Mouse (Mus musculus): ENCODE measurements around the gene Kctd11. TPM values are rescaled to one million over a fixed set of nuclear protein-coding genes. Genes with fewer than 3 reads are reported as not detected.

The Kctd11 gene
- polyA plus RNA-seq, 1 experiment from 2014 or later, result 3.3 TPM

GRCm38 (mm10) chr11:69858113-69858998 is 22.9 kb downstream of the Kctd11 start, which contains the start of gene Tnk1:
Tnk1 (minus strand) TSS chr11:69858730.
- Histone ChIP-seq H3K4me3 (no peak within 1 kb of the TSS; the same call in 1 of the 2 replicates), H3K27ac (no peak within 1 kb of the TSS), H3K4me1 (replicated peaks) (peaks cover 15% of the 10 kb centered on the region), H3K27me3 (peaks cover 29% of the 10 kb centered on the region), H3K9ac (no peak within 1 kb of the TSS), H3K36me3 (no peaks in the 10 kb centered on the region), H3K4me2 (peak within 1 kb of the TSS; percentile 19; the same call in 1 of the 2 replicates), H3K9me3 (replicated peaks) (no peaks in the 10 kb centered on the region)
- no peak for ATAC-seq (replicated peaks; ENCODE audit: insufficient number of reproducible peaks, insufficient read depth, low FRiP score, low read depth)
- 23% methylated on average over 30 of the region's 30 CpGs for WGBS

DNA sequence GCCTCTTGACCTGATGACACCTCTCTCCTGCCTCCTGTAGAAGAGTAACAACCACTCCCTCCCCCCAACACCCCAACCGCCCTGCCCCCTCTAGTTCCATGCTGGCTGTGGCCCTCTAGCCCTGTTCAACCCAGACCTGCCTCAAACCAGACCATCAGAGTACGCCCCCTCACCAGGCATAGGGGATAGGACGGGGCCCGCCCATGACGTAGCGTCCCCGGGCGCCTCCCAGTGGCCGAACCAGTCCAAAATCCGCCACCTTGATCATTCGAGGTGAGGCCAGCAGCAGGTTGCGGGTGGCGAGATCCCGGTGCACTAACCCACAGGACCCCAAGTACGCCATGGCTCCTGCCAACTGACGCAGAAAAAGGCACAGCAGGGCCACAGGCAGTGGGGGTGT is 25.9 kb downstream of the Kctd11 start:
- H3K4me3 ChIP-seq, result no peak overlapping the region
- H3K36me3 ChIP-seq, result peaks cover 20% of the 10 kb centered on the region
- no peak overlapping the region for H3K27ac ChIP-seq
- ATAC-seq (replicated peaks; ENCODE audit: insufficient number of reproducible peaks, insufficient read depth, low FRiP score, low read depth), result peak; percentile 45; the same call in 1 of the 2 replicates
- no peak overlapping the region for H3K9ac ChIP-seq
- 20% methylated on average over 16 of the region's 16 CpGs for WGBS
- H3K4me1 ChIP-seq (replicated peaks), result peaks cover 24% of the 10 kb centered on the region
- no peaks in the 10 kb centered on the region for H3K9me3 ChIP-seq (replicated peaks)
- H3K27me3 ChIP-seq, result peaks cover 29% of the 10 kb centered on the region
- H3K4me2 ChIP-seq, result no peak overlapping the region

GRCm38 (mm10) chr11:69854680-69855079 is 26.5 kb downstream of the Kctd11 start:
- H3K9ac ChIP-seq, result no peak overlapping the region
- no peaks in the 10 kb centered on the region for H3K9me3 ChIP-seq (replicated peaks)
- H3K4me1 ChIP-seq (replicated peaks), result peaks cover 25% of the 10 kb centered on the region
- H3K4me3 ChIP-seq, result no peak overlapping the region
- WGBS, result 81% methylated on average over 10 of the region's 10 CpGs
- peaks cover 26% of the 10 kb centered on the region for H3K36me3 ChIP-seq
- H3K27ac ChIP-seq, result no peak overlapping the region
- peaks cover 26% of the 10 kb centered on the region for H3K27me3 ChIP-seq
- ATAC-seq (replicated peaks; ENCODE audit: insufficient number of reproducible peaks, insufficient read depth, low FRiP score, low read depth), result no peak
- H3K4me2 ChIP-seq, result no peak overlapping the region

GRCm38 (mm10) chr11:69853994-69854393 is 27.2 kb downstream of the Kctd11 start:
- Histone ChIP-seq H3K4me1 (replicated peaks) (peaks cover 25% of the 10 kb centered on the region), H3K27ac (no peak overlapping the region), H3K9ac (no peak overlapping the region), H3K4me2 (no peak overlapping the region), H3K36me3 (peaks cover 33% of the 10 kb centered on the region), H3K9me3 (replicated peaks) (no peaks in the 10 kb centered on the region), H3K27me3 (peaks cover 22% of the 10 kb centered on the region), H3K4me3 (no peak overlapping the region)
- 36% methylated on average over 7 of the region's 7 CpGs for WGBS
- peak; percentile 47; the same call in 1 of the 2 replicates for ATAC-seq (replicated peaks; ENCODE audit: insufficient number of reproducible peaks, insufficient read depth, low FRiP score, low read depth)

DNA sequence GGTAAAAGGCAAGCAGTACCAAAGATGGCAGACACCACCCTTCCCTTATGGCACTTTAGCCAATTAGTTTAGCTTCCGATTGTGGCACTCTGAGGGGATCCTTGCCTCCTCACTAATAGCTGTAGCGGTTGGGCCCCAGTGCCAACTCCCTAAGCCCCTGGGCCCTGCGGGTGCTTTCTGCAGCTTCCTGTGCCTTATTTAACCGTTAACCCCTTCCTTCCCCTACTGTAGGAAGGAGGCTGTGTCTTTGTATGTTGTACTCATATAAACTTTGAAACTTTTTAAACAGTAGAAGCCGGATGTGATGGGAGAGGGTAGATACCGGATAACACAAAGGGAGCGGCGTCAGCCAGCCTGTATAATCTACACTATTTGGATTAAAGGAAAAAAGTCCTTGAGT is 30.5 kb downstream of the Kctd11 start:
- no peak overlapping the region for H3K4me2 ChIP-seq
- no peak overlapping the region for H3K27ac ChIP-seq
- H3K9ac ChIP-seq, result no peak overlapping the region
- ATAC-seq (replicated peaks; ENCODE audit: insufficient number of reproducible peaks, insufficient read depth, low FRiP score, low read depth), result no peak
- no peaks in the 10 kb centered on the region for H3K9me3 ChIP-seq (replicated peaks)
- no peaks in the 10 kb centered on the region for H3K27me3 ChIP-seq
- H3K36me3 ChIP-seq, result peaks cover 43% of the 10 kb centered on the region
- peaks cover 40% of the 10 kb centered on the region for H3K4me1 ChIP-seq (replicated peaks)
- no peak overlapping the region for H3K4me3 ChIP-seq
- WGBS, result 75% methylated on average over 8 of the region's 8 CpGs

DNA sequence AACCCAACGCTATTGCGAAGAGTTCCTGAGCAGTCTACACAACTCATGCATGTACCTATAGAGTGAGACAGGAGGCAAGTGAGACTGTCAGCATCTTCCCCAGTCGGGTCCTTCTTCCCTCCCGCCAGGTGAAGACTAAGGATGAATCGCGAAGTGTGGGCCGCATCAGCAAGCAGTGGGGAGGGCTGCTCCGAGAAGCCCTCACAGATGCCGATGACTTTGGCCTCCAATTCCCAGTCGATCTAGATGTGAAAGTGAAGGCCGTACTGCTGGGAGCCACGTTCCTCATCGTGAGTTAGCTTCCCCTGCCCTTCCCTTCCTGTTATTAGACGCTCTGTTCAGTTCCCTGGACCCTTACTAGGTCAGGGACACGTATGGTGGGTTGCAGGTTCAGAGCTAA is 31.3 kb downstream of the Kctd11 start:
- ATAC-seq (replicated peaks; ENCODE audit: insufficient number of reproducible peaks, insufficient read depth, low FRiP score, low read depth), result no peak
- Histone ChIP-seq H3K4me3 (no peak overlapping the region), H3K36me3 (peaks cover 43% of the 10 kb centered on the region), H3K27ac (no peak overlapping the region), H3K9ac (no peak overlapping the region), H3K9me3 (replicated peaks) (no peaks in the 10 kb centered on the region), H3K4me2 (no peak overlapping the region), H3K27me3 (no peaks in the 10 kb centered on the region), H3K4me1 (replicated peaks) (peaks cover 41% of the 10 kb centered on the region)
- WGBS, result 92% methylated on average over 15 of the region's 15 CpGs

- Histone ChIP-seq H3K4me3 (no peak overlapping the region), H3K9ac (no peak overlapping the region), H3K4me1 (replicated peaks) (peaks cover 40% of the 10 kb centered on the region), H3K36me3 (peaks cover 43% of the 10 kb centered on the region), H3K9me3 (replicated peaks) (no peaks in the 10 kb centered on the region), H3K27me3 (no peaks in the 10 kb centered on the region), H3K4me2 (no peak overlapping the region), H3K27ac (peak overlapping the region; percentile 53; the same call in 1 of the 2 replicates)
- WGBS, result 79% methylated on average over 9 of the region's 9 CpGs
- ATAC-seq (replicated peaks; ENCODE audit: insufficient number of reproducible peaks, insufficient read depth, low FRiP score, low read depth), result no peak
These were observed 32.1 kb downstream of the Kctd11 start for GRCm38 (mm10) chr11:69849128-69849527.

DNA sequence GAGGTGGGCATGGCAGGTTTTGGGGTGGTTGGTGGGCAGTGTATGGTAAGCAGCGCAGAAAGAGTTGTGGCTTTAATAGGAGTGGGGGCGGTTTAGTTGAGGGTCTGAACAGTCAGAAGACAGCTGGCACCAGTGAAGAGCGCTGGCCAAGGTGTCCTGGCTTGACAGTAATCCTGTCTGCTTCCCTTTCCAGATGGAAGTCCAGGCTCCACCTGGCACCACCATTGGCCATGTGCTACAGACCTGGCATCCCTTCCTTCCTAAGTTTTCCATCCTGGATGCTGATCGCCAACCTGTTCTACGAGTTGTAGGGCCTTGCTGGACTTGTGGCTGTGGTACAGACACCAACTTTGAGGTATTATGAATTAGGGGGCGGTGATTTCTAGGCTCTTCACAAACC is 33.2 kb downstream of the Kctd11 start:
- Histone ChIP-seq H3K27ac (no peak overlapping the region), H3K9ac (peak overlapping the region; percentile 76; the same call in 1 of the 2 replicates)
- 94% methylated on average over 6 of the region's 6 CpGs for WGBS

GRCm38 (mm10) chr11:69846738-69847688 is 34.2 kb downstream of the Kctd11 start:
- peak overlapping the region; percentile 82 for H3K4me2 ChIP-seq
- H3K9ac ChIP-seq, result peak overlapping the region; percentile 76
- H3K4me1 ChIP-seq (replicated peaks), result peaks cover 29% of the 10 kb centered on the region
- H3K27ac ChIP-seq, result peak overlapping the region; percentile 97
- WGBS, result 11% methylated on average over 37 of the region's 37 CpGs
- H3K27me3 ChIP-seq, result no peaks in the 10 kb centered on the region
- ATAC-seq (replicated peaks; ENCODE audit: insufficient number of reproducible peaks, insufficient read depth, low FRiP score, low read depth), result peak; percentile 29
- H3K9me3 ChIP-seq (replicated peaks), result no peaks in the 10 kb centered on the region
- peaks cover 37% of the 10 kb centered on the region for H3K36me3 ChIP-seq
- H3K4me3 ChIP-seq, result peak overlapping the region; percentile 88

More for the DNA sequence above, 33.2 kb downstream of the Kctd11 start:
- H3K4me2 ChIP-seq, result peak overlapping the region; percentile 82
- ATAC-seq (replicated peaks; ENCODE audit: insufficient number of reproducible peaks, insufficient read depth, low FRiP score, low read depth), result no peak
- H3K4me1 ChIP-seq (replicated peaks), result peaks cover 30% of the 10 kb centered on the region
- no peaks in the 10 kb centered on the region for H3K27me3 ChIP-seq
- peaks cover 43% of the 10 kb centered on the region for H3K36me3 ChIP-seq
- H3K9me3 ChIP-seq (replicated peaks), result no peaks in the 10 kb centered on the region
- H3K4me3 ChIP-seq, result peak overlapping the region; percentile 88

GRCm38 (mm10) chr11:69846198-69846680 is 35.0 kb downstream of the Kctd11 start, which contains the start of gene Plscr3:
Plscr3 (plus strand) TSS chr11:69846376.
- Histone ChIP-seq H3K9me3 (replicated peaks) (no peaks in the 10 kb centered on the region), H3K9ac (peak within 1 kb of the TSS; percentile 76), H3K27me3 (no peaks in the 10 kb centered on the region), H3K4me1 (replicated peaks) (peaks cover 29% of the 10 kb centered on the region), H3K27ac (peak within 1 kb of the TSS; percentile 97), H3K4me3 (peak within 1 kb of the TSS; percentile 88), H3K36me3 (peaks cover 31% of the 10 kb centered on the region), H3K4me2 (peak within 1 kb of the TSS; percentile 82)
- ATAC-seq (replicated peaks; ENCODE audit: insufficient number of reproducible peaks, insufficient read depth, low FRiP score, low read depth), result peak; percentile 95
- under 1% methylated on average over 38 of the region's 38 CpGs for WGBS

DNA sequence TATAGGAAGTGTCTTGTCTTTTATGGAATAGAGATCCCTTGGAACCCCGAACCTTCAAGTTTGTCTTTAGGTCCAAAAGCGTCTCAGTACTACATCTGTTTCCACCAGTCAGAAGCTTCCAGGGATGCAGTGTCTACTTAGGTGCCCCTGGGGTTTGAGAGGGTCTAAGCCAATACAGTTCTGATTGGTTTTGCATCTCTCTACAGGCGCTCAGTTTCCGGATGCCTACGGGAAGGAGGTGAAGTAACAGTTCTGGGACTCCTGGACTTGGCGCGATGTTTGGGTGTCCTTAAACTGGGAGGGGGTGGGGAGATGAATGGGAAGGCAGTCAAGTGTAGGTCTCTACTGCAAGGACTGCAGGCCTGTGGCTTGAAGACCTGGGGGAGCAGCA is 42.5 kb downstream of the Kctd11 start:
- Histone ChIP-seq H3K4me1 (replicated peaks) (peaks cover 43% of the 10 kb centered on the region), H3K36me3 (no peaks in the 10 kb centered on the region), H3K4me3 (peak overlapping the region; percentile 72), H3K9me3 (replicated peaks) (no peaks in the 10 kb centered on the region), H3K27me3 (peaks cover 30% of the 10 kb centered on the region), H3K9ac (peak overlapping the region; percentile 73), H3K27ac (peak overlapping the region; percentile 85), H3K4me2 (peak overlapping the region; percentile 95)
- ATAC-seq (replicated peaks; ENCODE audit: insufficient number of reproducible peaks, insufficient read depth, low FRiP score, low read depth), result no peak
- WGBS, result 2% methylated on average over 7 of the region's 7 CpGs

Data from heart, embryonic 15.5 days (tissue).